Mouse (Mus musculus) intestine, embryonic 15.5 days (tissue): Measurements from ENCODE around the gene Nvl. TPM values are rescaled to one million over a fixed set of nuclear protein-coding genes. Genes with fewer than 3 reads are reported as not detected.

Experiments
- ATAC-seq: fragments of 200-750 bp; cut with Nextera tagmentation; 2 replicates; pipeline ENCODE4 v1.8.0; 2017; ENCODE audit warnings: moderate TSS enrichment, moderate library complexity
- H3K27ac ChIP-seq: fragments of 300-500 bp; sonication (generic); 2 replicates; pipeline ENCODE4 v1.5.1; 2015; ENCODE audit warnings: mild to moderate bottlenecking, inconsistent platforms
- H3K27me3 ChIP-seq: fragments of 300-500 bp; sonication (generic); replicated peaks from 2 replicates; pipeline ENCODE4 v1.6.1; 2015; ENCODE audit warnings: inconsistent platforms
- H3K36me3 ChIP-seq: fragments of 300-500 bp; sonication (generic); 2 replicates; pipeline ENCODE4 v1.6.1; 2015; ENCODE audit warnings: inconsistent platforms
- H3K4me1 ChIP-seq: fragments of 300-500 bp; sonication (generic); replicated peaks from 2 replicates; pipeline ENCODE4 v1.6.1; 2015; ENCODE audit warnings: inconsistent platforms
- H3K4me2 ChIP-seq: fragments of 300-500 bp; sonication (generic); replicated peaks from 2 replicates; pipeline ENCODE4 v1.6.1; 2015; ENCODE audit warnings: mild to moderate bottlenecking, inconsistent platforms
- H3K4me3 ChIP-seq: fragments of 300-500 bp; sonication (generic); replicated peaks from 2 replicates; pipeline ENCODE4 v1.5.1; 2015; ENCODE audit warnings: inconsistent platforms
- H3K9ac ChIP-seq: fragments of 300-500 bp; sonication (generic); 2 replicates; pipeline ENCODE4 v1.6.1; 2015; ENCODE audit warnings: inconsistent platforms
- H3K9me3 ChIP-seq: fragments of 300-500 bp; sonication (generic); 2 replicates; pipeline ENCODE4 v1.6.1; 2016; ENCODE audit warnings: inconsistent platforms
- WGBS: fragments of 180-500 bp; shearing (Covaris S2); methylation state at CpG from one replicate; pipeline ENCODE4 v1.1.7; 2015; 5-methylcytosine and 5-hydroxymethylcytosine counted together
- polyA plus RNA-seq: library from polyadenylated mRNA; unstranded; fragments of >200 nt; fragmentation: Nextera tagmentation; extraction: Ambion mirVana; gene quantifications from 2 replicates; pipeline ENCODE4 v1.2.1, GENCODE M21; 2015

The Nvl gene
- polyA plus RNA-seq = 23.4 and 24.4 TPM in 2 replicates

DNA sequence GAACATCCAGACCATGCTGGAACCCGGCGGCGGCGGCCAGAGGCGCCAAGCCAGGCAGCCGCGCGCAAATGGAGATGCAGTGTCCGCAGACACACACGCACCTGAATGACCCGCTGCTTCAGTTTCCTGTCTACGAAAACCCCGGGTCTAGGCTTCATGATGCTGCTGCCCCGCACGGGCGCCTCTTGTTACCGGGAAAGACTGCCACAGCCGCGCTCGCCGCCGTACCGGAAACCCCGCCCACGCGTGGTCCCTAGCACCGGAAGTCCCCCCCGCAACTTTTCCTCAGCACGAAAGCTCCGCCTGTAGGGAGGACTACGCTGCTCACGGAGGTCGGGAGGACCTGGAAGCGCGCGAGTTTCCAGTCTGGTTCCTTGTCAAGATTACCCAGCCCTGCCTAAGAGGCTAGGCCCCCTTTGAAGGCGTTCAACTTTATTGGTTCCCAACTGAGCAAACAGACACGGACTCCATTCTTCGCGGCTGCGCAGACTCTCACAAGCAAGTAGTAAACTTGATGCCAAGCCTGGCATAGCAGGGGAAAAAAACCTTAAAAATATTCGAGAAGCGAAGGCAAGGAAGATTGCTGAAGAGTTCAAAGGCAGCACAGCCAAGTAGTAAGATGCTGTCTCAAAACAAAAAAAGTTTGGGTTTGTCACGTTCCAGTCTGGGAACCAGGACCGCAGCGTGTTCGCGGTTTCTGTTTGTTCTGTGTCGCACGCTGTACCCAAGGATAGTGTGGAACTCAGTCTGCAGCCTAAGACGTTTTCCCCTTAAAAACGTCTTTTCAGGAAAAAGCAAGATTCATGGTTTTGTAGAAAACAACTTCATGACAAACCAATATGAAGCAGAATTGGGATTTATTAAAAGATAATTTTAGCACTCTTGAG is at the start of gene Nvl, which contains the start of gene Cnih4:
Nvl (minus strand) TSS at position 255 of the 887 bp plus-strand sequence.
Cnih4 (plus strand) TSS at position 744 of the 887 bp plus-strand sequence.
- Histone ChIP-seq H3K27me3 (no peaks in the 10 kb centered on the region), H3K9me3 (no peaks in the 10 kb centered on the region), H3K4me1 (peaks cover 6% of the 10 kb centered on the region; the same call in 1 of the 2 replicates), H3K9ac (peak within 1 kb of the TSS; percentile 59), H3K36me3 (no peaks in the 10 kb centered on the region), H3K4me3 (peak within 1 kb of the TSS; percentile 63), H3K27ac (peak within 1 kb of the TSS; percentile 81), H3K4me2 (peak within 1 kb of the TSS; percentile 52)
- WGBS = under 1% methylated on average over 52 of the region's 52 CpGs
- peak; percentile 98 for ATAC-seq

DNA sequence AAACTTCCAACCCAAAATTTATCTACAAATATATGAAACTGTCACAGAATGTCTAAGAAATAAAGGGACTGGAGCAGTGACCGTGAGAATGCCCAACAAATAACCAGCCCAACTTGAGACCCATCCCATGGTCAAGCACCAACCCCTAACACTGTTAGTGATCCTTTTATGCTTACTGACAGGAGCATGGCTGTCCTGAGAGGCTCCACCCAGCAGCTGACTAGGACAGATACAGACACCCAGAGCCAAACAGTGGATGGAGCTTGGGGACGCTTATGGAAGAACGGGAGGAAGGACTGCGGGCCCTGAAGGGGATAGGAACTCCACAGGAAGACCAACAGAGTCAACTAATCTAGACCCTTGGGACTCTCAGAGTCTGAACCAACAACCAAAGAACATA is 44.9 kb upstream of the Nvl start:
- Histone ChIP-seq H3K27me3 (no peaks in the 10 kb centered on the region), H3K4me1 (no peaks in the 10 kb centered on the region), H3K27ac (no peak overlapping the region), H3K4me2 (no peak overlapping the region), H3K9me3 (no peaks in the 10 kb centered on the region), H3K9ac (no peak overlapping the region), H3K4me3 (no peak overlapping the region), H3K36me3 (peaks cover 40% of the 10 kb centered on the region)
- 96% methylated on average over 4 of the region's 4 CpGs for WGBS
- no peak for ATAC-seq

DNA sequence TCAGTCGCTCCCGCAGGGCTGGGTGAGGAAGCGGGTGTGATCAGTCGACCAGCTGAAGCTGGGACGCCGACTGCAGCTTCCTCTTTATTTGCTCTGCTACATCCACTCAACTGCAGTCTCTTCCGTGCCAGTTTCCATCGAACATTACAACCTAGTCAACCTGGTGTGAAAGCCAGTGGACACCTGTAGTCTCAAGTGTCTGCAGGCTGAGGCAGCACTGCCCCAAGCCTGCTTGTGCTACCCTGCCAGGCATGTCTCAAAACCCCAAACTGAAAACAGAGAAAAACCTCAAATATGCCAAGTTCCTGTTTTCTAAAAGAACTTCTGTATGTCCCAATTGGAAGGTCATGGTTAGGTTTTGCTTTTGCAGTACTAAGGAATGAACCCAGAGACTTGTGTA is 26.2 kb upstream of the Nvl start:
- Histone ChIP-seq H3K27ac (no peak overlapping the region), H3K9me3 (no peaks in the 10 kb centered on the region), H3K27me3 (no peaks in the 10 kb centered on the region), H3K4me2 (no peak overlapping the region), H3K4me1 (no peaks in the 10 kb centered on the region), H3K4me3 (no peak overlapping the region), H3K36me3 (peaks cover 10% of the 10 kb centered on the region), H3K9ac (no peak overlapping the region)
- WGBS = 71% methylated on average over 8 of the region's 8 CpGs
- no peak for ATAC-seq

DNA sequence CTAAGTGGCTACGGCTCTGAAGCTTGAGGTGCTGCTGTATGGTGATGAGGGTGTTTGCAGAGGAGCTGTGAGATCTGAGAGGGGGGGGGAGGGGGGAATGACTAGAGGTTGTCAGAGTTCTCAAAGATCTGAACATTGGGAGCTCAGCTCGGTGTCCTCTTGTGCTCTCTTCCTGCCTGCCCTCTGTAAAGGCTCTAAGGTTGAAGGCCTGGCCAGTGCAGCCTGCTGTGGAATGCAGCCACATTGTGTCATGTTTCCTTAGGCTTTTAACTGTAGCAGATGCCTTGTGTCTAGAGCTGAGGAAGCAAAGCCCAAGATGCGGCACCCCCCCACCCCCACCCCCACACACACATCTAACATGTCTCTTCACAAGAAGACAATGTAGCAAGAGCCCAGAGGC is 24.4 kb upstream of the Nvl start:
- Histone ChIP-seq H3K27ac (no peak overlapping the region), H3K4me2 (no peak overlapping the region), H3K4me3 (no peak overlapping the region), H3K27me3 (no peaks in the 10 kb centered on the region), H3K36me3 (peaks cover 17% of the 10 kb centered on the region), H3K9ac (no peak overlapping the region), H3K9me3 (no peaks in the 10 kb centered on the region), H3K4me1 (no peaks in the 10 kb centered on the region)
- ATAC-seq = no peak
- WGBS = 73% methylated on average over 3 of the region's 3 CpGs

DNA sequence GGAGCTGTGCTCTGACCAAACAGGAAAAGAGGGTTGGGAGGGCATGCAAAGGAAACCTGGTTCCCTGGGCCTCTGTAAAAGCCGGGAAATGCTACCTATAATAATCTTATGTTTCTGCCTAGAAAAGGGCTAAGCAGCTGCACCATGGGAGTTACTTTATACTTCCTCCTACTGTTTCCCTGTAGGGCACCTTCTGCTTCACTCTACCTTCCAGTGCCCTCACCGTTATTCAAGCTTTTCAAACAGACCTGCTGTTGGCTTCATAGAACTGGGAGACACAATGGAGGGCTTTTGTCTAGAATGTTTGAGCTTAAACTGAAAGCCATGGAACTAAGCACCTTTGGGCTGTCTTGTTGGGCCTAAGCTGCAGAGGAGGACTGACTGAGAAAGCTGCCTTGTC is 23.8 kb upstream of the Nvl start:
- no peak for ATAC-seq
- Histone ChIP-seq H3K4me3 (no peak overlapping the region), H3K9me3 (no peaks in the 10 kb centered on the region), H3K4me1 (no peaks in the 10 kb centered on the region), H3K9ac (no peak overlapping the region), H3K27me3 (no peaks in the 10 kb centered on the region), H3K4me2 (no peak overlapping the region), H3K36me3 (peaks cover 23% of the 10 kb centered on the region), H3K27ac (no peak overlapping the region)
- WGBS = 86% methylated on average over 2 of the region's 2 CpGs

DNA sequence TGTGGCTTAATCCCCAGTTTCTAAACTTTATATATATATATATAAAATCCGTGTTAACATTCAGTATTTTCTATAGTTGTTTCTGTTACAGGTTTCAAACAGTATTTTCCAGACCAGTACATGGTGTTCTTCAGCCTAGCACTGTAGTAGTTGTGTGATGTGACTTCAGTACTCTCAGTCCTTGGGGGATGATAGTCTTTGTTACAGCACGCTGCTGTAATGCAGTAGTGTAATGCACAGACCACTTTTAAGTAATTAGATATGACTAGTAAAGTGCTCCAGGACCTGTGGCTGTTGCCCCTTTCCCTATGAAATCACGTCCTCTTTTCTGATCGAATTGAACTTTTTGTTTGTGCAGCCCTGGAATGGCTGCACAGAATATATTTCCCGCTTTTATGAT is 7.5 kb upstream of the Nvl start:
- H3K27me3 ChIP-seq = no peaks in the 10 kb centered on the region
- peak overlapping the region; percentile 59 for H3K4me2 ChIP-seq
- 29% methylated on average over 5 of the region's 5 CpGs for WGBS
- H3K36me3 ChIP-seq = peaks cover 5% of the 10 kb centered on the region; the same call in 1 of the 2 replicates
- no peak for ATAC-seq
- H3K9ac ChIP-seq = peak overlapping the region; percentile 66; the same call in 1 of the 2 replicates
- H3K4me1 ChIP-seq = 0 out of 2 replicates have a peak, but pooled peaks cover 3% of the 10 kb centered on the region
- no peaks in the 10 kb centered on the region for H3K9me3 ChIP-seq
- peak overlapping the region; percentile 67 for H3K4me3 ChIP-seq
- no peak overlapping the region for H3K27ac ChIP-seq

DNA sequence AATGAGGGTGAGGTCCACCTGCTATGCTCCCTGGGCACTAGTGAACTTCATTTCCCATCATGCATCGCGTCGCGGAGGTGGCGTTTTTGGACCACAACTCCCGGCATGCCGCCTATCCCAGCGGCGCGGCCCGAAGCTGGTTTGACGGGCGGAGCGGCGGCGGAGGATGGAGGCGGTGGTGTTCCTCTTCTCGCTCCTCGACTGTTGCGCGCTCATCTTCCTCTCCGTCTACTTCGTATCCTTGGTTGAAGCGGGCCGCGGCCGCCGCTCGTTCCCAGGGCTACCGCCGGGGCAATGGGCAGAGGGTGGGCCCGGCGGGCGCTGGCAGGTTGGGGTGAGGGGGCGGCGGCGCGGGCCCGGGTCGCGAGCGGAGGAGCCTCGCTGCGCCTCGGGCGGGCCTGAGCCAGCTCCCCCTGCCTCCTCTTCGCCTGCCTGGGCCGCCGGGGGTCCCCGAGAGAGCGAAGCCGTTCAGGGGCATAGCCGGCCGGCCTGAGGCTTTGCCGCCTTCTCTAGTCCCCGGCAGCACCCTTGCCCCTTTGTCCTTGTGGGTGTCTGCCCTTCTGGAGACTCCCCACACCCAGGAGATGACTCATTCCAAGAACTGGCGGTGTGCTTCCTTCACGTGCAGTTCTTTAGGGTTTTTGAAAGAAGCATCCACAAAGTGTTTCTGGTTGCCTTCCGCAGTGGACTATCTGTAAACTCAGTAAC is 7.0 kb upstream of the Nvl start:
- Histone ChIP-seq H3K27ac (peak overlapping the region; percentile 79), H3K4me2 (peak overlapping the region; percentile 59), H3K27me3 (no peaks in the 10 kb centered on the region), H3K9me3 (no peaks in the 10 kb centered on the region), H3K36me3 (peaks cover 4% of the 10 kb centered on the region; the same call in 1 of the 2 replicates), H3K4me1 (0 out of 2 replicates have a peak, but pooled peaks cover 3% of the 10 kb centered on the region), H3K9ac (peak overlapping the region; percentile 66), H3K4me3 (peak overlapping the region; percentile 67)
- peak; percentile 90 for ATAC-seq
- WGBS = under 1% methylated on average over 53 of the region's 59 CpGs

DNA sequence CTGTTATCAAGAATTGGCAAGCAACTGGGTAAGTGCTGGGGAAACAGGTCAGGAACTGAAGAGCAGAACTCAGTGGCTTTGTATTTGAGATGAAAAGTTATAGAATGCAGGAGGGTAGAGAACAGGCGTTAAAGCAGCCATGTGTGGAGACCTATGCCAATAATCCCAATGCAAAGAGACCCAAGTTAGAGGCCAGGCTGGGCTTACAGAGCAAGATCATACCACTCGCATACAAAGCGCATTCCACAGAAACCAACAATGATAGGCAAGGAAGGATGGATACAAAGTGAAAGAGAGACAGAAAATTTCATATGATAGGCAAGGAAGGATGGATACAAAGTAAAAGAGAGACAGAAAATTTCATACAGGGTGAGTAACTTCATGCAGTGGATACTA is 6.4 kb upstream of the Nvl start:
- H3K9ac ChIP-seq = no peak overlapping the region
- no peaks in the 10 kb centered on the region for H3K36me3 ChIP-seq
- H3K4me3 ChIP-seq = no peak overlapping the region; the same call in 1 of the 2 replicates
- ATAC-seq = peak; percentile 7; the same call in 1 of the 2 replicates
- 0 out of 2 replicates have a peak, but pooled peaks cover 3% of the 10 kb centered on the region for H3K4me1 ChIP-seq
- 67% methylated on average over 3 of the region's 3 CpGs for whole genome bisulfite sequencing
- H3K27me3 ChIP-seq = no peaks in the 10 kb centered on the region
- no peak overlapping the region; the same call in 1 of the 2 replicates for H3K4me2 ChIP-seq
- H3K27ac ChIP-seq = no peak overlapping the region
- no peaks in the 10 kb centered on the region for H3K9me3 ChIP-seq

DNA sequence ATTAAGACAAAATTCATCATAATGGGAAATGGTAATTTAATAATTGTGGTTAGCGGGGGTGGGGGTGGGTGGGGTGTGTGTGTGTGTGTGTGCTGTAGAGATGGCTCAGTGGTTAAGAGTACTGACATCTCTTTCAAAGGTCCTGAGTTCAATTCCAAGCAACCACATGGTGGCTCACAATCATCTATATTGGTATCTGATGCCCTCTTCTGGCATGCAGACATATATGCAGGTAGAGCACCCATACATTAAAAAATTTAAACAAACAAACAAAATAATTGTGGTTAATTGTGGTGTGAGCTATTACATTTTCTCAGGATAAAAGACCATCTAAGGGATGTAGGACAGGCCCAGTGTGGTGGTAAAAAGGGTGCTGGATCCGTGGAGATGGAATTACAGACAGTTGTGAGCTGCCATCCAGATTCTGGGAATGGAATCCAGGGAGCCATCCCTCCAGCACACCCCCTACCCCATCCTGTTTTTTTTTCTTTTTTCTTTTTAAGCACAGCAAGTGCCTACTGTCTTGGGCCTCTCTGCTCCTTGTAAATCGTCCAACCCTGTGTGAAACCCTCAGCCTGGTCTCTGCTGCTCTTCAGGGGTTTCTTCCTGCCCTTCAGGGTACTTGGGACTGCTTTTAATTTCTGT is 5.5 kb upstream of the Nvl start:
- no peaks in the 10 kb centered on the region for H3K9me3 ChIP-seq
- H3K27ac ChIP-seq = no peak overlapping the region
- ATAC-seq = no peak
- H3K4me3 ChIP-seq = no peak overlapping the region
- 72% methylated on average over 3 of the region's 3 CpGs for WGBS
- 0 out of 2 replicates have a peak, but pooled peaks cover 6% of the 10 kb centered on the region for H3K4me1 ChIP-seq
- H3K27me3 ChIP-seq = no peaks in the 10 kb centered on the region
- H3K4me2 ChIP-seq = no peak overlapping the region
- no peaks in the 10 kb centered on the region for H3K36me3 ChIP-seq
- no peak overlapping the region for H3K9ac ChIP-seq

DNA sequence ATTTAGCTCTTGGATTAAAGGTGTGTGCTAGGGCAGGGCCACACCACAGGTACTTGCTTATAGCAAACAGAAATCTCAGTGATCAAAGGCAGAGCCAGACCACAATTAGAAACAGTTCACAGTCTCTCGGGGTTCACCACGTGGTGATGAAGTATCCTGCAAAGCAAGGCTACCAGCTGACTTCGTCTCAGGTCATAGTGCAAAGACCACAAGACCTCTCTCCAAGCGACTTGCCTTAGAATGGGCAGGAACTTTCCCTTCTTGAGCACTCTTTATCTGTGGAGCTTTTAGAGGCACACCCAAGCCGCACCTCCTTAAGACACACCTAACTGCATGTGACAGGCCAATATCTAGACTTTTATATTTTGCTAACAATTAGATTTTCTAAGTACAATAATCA is 4.5 kb upstream of the Nvl start:
- no peak overlapping the region for H3K4me3 ChIP-seq
- no peaks in the 10 kb centered on the region for H3K36me3 ChIP-seq
- peak overlapping the region; percentile 48 for H3K27ac ChIP-seq
- 0 out of 2 replicates have a peak, but pooled peaks cover 6% of the 10 kb centered on the region for H3K4me1 ChIP-seq
- H3K9ac ChIP-seq = no peak overlapping the region
- 0 out of 2 replicates have a peak overlapping the region, but pooled peaks have one; percentile 7 for H3K4me2 ChIP-seq
- peak; percentile 42; the same call in 1 of the 2 replicates for ATAC-seq
- H3K9me3 ChIP-seq = no peaks in the 10 kb centered on the region
- H3K27me3 ChIP-seq = no peaks in the 10 kb centered on the region
- 49% methylated on average over 5 of the region's 5 CpGs for WGBS

DNA sequence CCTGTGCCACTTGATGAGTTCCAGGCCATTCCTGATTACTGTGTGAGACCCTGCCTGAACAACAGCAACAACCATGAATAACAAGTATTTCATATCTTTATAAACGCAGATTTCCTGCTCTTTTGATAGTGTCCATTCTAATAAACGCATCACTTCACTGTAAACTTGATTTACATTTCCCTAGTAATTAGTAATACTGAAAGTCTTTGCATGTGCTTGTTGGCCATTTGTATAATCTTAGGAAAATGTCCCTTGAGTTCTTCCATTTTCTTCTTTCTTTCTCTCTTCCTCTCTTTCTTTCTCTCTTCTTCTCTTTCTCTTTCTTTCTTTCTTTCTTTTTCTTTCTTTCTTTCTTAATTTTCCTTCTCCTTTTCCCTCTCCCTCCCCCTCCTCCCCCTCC is 2.2 kb upstream of the Nvl start:
- ATAC-seq = no peak
- no peaks in the 10 kb centered on the region for H3K9me3 ChIP-seq
- no peaks in the 10 kb centered on the region for H3K27me3 ChIP-seq
- H3K27ac ChIP-seq = no peak overlapping the region
- no peaks in the 10 kb centered on the region for H3K36me3 ChIP-seq
- H3K4me2 ChIP-seq = no peak overlapping the region
- H3K4me3 ChIP-seq = no peak overlapping the region
- 88% methylated on average over 2 of the region's 2 CpGs for WGBS
- peaks cover 6% of the 10 kb centered on the region; the same call in 1 of the 2 replicates for H3K4me1 ChIP-seq
- no peak overlapping the region for H3K9ac ChIP-seq

DNA sequence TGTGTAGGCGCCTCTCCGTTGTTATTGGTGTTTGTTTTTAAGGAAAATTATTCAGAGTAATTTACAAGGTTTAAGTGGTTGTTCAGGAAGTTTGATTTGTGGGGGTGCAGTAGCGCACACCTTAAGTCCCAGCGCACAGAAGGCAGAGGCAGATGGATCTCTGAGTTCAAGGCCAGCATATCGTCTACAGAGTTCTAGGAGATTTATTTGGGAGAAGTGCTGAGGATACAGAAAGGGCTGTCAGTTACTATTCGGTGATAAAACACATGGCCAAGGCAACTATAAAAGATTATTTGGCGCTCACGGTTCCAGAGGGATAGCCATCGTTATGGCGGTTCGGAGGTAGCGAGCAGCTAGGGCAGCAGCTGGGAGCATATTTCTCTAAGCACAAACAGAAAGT is 962 bp upstream of the Nvl start:
- Histone ChIP-seq H3K27me3 (no peaks in the 10 kb centered on the region), H3K9me3 (no peaks in the 10 kb centered on the region)
- WGBS = 12% methylated on average over 12 of the region's 12 CpGs

More for the DNA sequence above, 962 bp upstream of the Nvl start:
- ATAC-seq = no peak
- Histone ChIP-seq H3K4me2 (peak overlapping the region; percentile 52), H3K27ac (peak overlapping the region; percentile 81), H3K4me1 (peaks cover 6% of the 10 kb centered on the region; the same call in 1 of the 2 replicates), H3K4me3 (peak overlapping the region; percentile 63), H3K9ac (peak overlapping the region; percentile 59), H3K36me3 (no peaks in the 10 kb centered on the region)
